Mouse (Mus musculus) lung, embryonic 14.5 days (tissue): Measurements from ENCODE around the gene Cxcl9. TPM values are rescaled to one million over a fixed set of nuclear protein-coding genes. Genes with fewer than 3 reads are reported as not detected.
A peak's percentile ranks its signal among the peaks of the same experiment; 100 is the strongest.

Source experiments
- ATAC-seq: fragments of 200-750 bp; cut with Nextera tagmentation; 2 replicates; pipeline ENCODE4 v1.8.0; 2017; ENCODE audit warnings: mild to moderate bottlenecking, moderate TSS enrichment, moderate library complexity; ENCODE audit not compliant: insufficient read depth
- DNase-seq: peaks from one replicate; pipeline ENCODE4 v3.0.0-alpha.2; 2015
- H3K27ac ChIP-seq: fragments of 300-500 bp; sonication (generic); 2 replicates; pipeline ENCODE4 v1.5.1; 2014; ENCODE audit warnings: low read depth, mild to moderate bottlenecking, moderate library complexity
- H3K27me3 ChIP-seq: fragments of 300-500 bp; sonication (generic); 2 replicates; pipeline ENCODE4 v1.6.1; 2014; ENCODE audit warnings: low read length, control low read depth; ENCODE audit not compliant: insufficient read depth
- H3K36me3 ChIP-seq: fragments of 300-500 bp; sonication (generic); 2 replicates; pipeline ENCODE4 v1.6.1; 2014; ENCODE audit warnings: control low read depth; ENCODE audit not compliant: insufficient read depth
- H3K4me1 ChIP-seq: fragments of 300-500 bp; sonication (generic); 2 replicates; pipeline ENCODE4 v1.6.1; 2014; ENCODE audit warnings: antibody characterized with exemption, control low read depth; ENCODE audit not compliant: insufficient read depth
- H3K4me2 ChIP-seq: fragments of 300-500 bp; sonication (generic); 2 replicates; pipeline ENCODE4 v1.6.1; 2014; ENCODE audit warnings: mild to moderate bottlenecking
- H3K4me3 ChIP-seq: fragments of 300-500 bp; sonication (generic); 2 replicates; pipeline ENCODE4 v1.5.1; 2014; ENCODE audit warnings: low read depth, low read length
- H3K9ac ChIP-seq: fragments of 300-500 bp; sonication (generic); 2 replicates; pipeline ENCODE4 v1.6.1; 2014
- H3K9me3 ChIP-seq: fragments of 300-500 bp; sonication (generic); 2 replicates; pipeline ENCODE4 v1.6.1; 2016; ENCODE audit warnings: low read depth, low read length, control low read depth
- CTCF ChIP-seq: IDR thresholded peaks from 2 replicates; pipeline ENCODE4 v1.5.1; 2016; ENCODE audit warnings: antibody characterized with exemption, low read depth
- WGBS: fragments of 180-500 bp; shearing (Covaris S2); extraction: QIAGEN DNeasy Blood & Tissue Kit; methylation state at CpG from one replicate; pipeline ENCODE4 v1.1.7; 2014; 5-methylcytosine and 5-hydroxymethylcytosine counted together
- polyA plus RNA-seq: library from polyadenylated mRNA; unstranded; fragments of >200 nt; fragmentation: Nextera tagmentation; extraction: Ambion mirVana; gene quantifications from 2 replicates; pipeline ENCODE4 v1.2.1, GENCODE M21; 2014

The Cxcl9 gene
- polyA plus RNA-seq, 1 experiment from 2014 or later = not detected

DNA sequence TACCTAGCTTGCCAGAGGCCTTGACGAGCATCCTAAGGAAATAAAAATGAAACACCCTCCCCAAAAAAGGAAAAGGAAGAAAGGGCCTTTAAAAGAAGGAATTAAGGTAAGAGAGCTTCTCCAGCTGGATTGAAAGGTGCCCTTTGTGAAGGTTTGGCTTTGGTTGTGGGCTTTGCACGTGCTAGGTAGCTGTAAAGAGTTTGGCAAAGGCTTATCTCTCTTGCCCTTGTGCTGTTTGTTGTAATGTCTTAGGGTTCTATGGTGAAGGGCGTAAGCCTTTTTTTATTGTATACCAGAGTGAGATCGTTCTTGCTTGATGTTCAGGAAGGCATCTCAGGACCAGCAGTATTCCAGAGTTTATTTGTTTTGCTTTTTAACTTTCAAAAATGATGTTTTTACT lies 12.7 kb upstream of the Cxcl9 start:
- no peak overlapping the region for H3K4me2 ChIP-seq
- H3K4me1 ChIP-seq = no peaks in the 10 kb centered on the region
- no peak for TF ChIP-seq CTCF
- no peaks in the 10 kb centered on the region for H3K9me3 ChIP-seq
- 64% methylated on average over 4 of the region's 4 CpGs for WGBS
- H3K4me3 ChIP-seq = no peak overlapping the region
- no peak overlapping the region for H3K9ac ChIP-seq
- H3K27me3 ChIP-seq = no peaks in the 10 kb centered on the region
- no peaks in the 10 kb centered on the region for H3K36me3 ChIP-seq
- no peak for DNase-seq
- no peak for ATAC-seq
- no peak overlapping the region for H3K27ac ChIP-seq

DNA sequence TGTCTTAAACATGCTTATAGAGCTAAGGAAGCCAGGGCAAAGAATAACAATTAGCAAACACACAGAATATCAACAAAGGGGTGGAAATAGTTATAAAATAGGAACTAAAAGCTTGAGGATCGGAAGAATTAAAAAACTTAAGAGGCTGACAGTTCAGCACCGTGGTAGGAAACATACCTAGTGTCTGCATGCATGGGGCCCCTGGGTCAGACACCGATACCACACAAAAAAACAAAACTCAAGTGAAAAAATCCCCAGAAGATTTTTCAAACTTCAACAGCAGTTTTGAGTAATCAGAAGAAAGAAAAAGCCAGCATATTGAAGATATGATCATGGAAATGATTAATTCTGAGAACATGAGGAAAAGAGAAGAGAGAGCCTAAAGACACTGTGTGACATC lies 8.9 kb upstream of the Cxcl9 start:
- Histone ChIP-seq H3K27me3 (no peaks in the 10 kb centered on the region), H3K4me1 (0 out of 2 replicates have a peak, but pooled peaks cover 2% of the 10 kb centered on the region), H3K4me2 (no peak overlapping the region), H3K9me3 (no peaks in the 10 kb centered on the region), H3K27ac (no peak overlapping the region), H3K9ac (no peak overlapping the region), H3K36me3 (no peaks in the 10 kb centered on the region), H3K4me3 (no peak overlapping the region)
- no peak for DNase-seq
- 71% methylated on average over 3 of the region's 3 CpGs for WGBS
- ATAC-seq = no peak
- no peak for TF ChIP-seq CTCF

DNA sequence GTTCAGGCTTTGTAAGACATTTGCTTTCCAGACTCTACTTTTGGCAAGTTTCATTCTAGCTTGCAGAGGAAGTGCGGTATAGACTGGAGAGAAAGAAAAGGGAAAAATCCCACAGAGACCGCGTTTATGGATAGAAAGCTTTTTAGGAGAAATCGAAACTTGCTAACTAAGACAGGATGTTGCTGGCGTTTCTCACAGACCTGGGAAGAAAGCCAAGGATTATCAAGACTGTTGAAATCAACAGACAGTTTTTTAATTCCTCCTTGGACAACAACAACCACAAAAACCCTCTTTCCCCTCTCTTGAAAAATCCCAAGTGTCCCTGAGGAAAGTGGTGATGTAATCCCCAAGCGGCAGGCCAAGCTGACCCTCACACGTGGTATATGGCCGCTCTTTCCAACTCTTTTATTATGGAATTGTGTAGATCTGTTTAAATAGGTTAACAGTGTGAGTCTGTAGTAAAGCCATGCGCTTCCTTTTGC lies 4.5 kb upstream of the Cxcl9 start:
- 36% methylated on average over 9 of the region's 9 CpGs for WGBS
- ATAC-seq (peak; percentile 88), DNase-seq (peak; percentile 87)
- Histone ChIP-seq H3K9ac (no peak overlapping the region), H3K4me1 (0 out of 2 replicates have a peak, but pooled peaks cover 2% of the 10 kb centered on the region), H3K27me3 (no peaks in the 10 kb centered on the region), H3K36me3 (no peaks in the 10 kb centered on the region), H3K4me2 (peak overlapping the region; percentile 44; the same call in 1 of the 2 replicates), H3K27ac (peak overlapping the region; percentile 90), H3K9me3 (no peaks in the 10 kb centered on the region), H3K4me3 (no peak overlapping the region)
- TF ChIP-seq CTCF = no peak

DNA sequence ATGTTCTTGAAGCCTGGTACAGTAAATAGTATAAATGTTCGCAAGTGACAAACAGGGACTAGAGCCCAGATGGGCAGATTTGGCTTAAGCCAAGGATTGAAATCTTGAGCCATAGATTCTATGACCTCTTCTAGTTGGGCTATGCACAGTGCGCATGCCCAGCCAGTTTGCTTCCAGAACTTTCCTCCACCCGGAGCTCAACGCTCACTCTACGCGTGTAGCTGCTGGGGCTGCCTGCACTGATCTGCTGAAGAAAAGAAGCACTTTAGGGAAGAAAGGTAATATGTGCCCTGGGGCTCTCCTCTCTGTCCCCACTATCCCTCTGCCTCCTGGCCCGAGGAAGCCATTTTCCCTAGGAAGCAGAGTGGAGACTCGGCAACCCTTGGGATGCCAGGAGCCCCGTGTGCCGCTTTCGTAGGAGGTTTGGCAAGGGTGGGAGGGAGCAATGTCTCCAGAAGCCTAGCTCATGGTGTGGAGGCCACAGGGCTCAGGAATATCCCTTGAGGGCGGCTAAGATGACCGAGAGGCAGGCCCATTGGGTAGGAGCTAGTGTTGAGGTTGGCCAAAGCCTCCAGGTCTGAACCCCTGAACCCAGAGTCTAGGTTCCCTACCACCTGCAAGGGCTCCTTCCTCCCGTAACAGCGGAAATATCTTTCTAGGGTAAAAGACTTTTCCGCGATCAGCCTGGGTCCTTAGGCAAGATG lies 3.9 kb upstream of the Cxcl9 start, which contains the start of gene Art3:
Gene Art3 (plus strand): TSS at position 193 of the 704 bp plus-strand sequence.
- 0 out of 2 replicates have a peak, but pooled peaks cover 2% of the 10 kb centered on the region for H3K4me1 ChIP-seq
- no peak for TF ChIP-seq CTCF
- H3K4me2 ChIP-seq = peak within 1 kb of the TSS; percentile 44; the same call in 1 of the 2 replicates
- DNase-seq (no peak), ATAC-seq (peak; percentile 38; the same call in 1 of the 2 replicates)
- 89% methylated on average over 17 of the region's 17 CpGs for WGBS
- H3K9ac ChIP-seq = no peak within 1 kb of the TSS
- no peaks in the 10 kb centered on the region for H3K27me3 ChIP-seq
- H3K27ac ChIP-seq = peak within 1 kb of the TSS; percentile 90
- H3K4me3 ChIP-seq = no peak within 1 kb of the TSS
- H3K9me3 ChIP-seq = no peaks in the 10 kb centered on the region
- no peaks in the 10 kb centered on the region for H3K36me3 ChIP-seq

GRCm38 (mm10) chr5:92331122-92331521 lies 3.2 kb upstream of the Cxcl9 start:
- no peak for DNase-seq
- ATAC-seq = no peak
- Histone ChIP-seq H3K9me3 (no peaks in the 10 kb centered on the region), H3K4me2 (no peak overlapping the region), H3K4me3 (no peak overlapping the region), H3K4me1 (0 out of 2 replicates have a peak, but pooled peaks cover 2% of the 10 kb centered on the region), H3K36me3 (no peaks in the 10 kb centered on the region), H3K9ac (no peak overlapping the region), H3K27ac (no peak overlapping the region), H3K27me3 (no peaks in the 10 kb centered on the region)
- no peak for TF ChIP-seq CTCF
- WGBS = 81% methylated on average over 12 of the region's 12 CpGs

GRCm38 (mm10) chr5:92327367-92327766 lies 512 bp downstream of the Cxcl9 start:
- H3K4me3 ChIP-seq = no peak overlapping the region
- ATAC-seq = no peak
- DNase-seq = no peak
- no peak overlapping the region for H3K9ac ChIP-seq
- no peak overlapping the region for H3K4me2 ChIP-seq
- H3K9me3 ChIP-seq = no peaks in the 10 kb centered on the region
- H3K36me3 ChIP-seq = no peaks in the 10 kb centered on the region
- H3K4me1 ChIP-seq = peaks cover 10% of the 10 kb centered on the region; the same call in 1 of the 2 replicates
- H3K27me3 ChIP-seq = no peaks in the 10 kb centered on the region
- no peak for TF ChIP-seq CTCF
- no peak overlapping the region for H3K27ac ChIP-seq
- WGBS = 67% methylated on average over 6 of the region's 6 CpGs

- 0 out of 2 replicates have a peak overlapping the region, but pooled peaks have one; percentile 42 for H3K27ac ChIP-seq
- DNase-seq = peak; percentile 90
- WGBS = 46% methylated on average over 5 of the region's 5 CpGs
Observed at GRCm38 (mm10) chr5:92323264-92323663, 4.6 kb downstream of the Cxcl9 start.

More at GRCm38 (mm10) chr5:92323264-92323663, 4.6 kb downstream of the Cxcl9 start:
- peak; percentile 94 for ATAC-seq
- no peaks in the 10 kb centered on the region for H3K36me3 ChIP-seq
- H3K4me2 ChIP-seq = no peak overlapping the region
- H3K27me3 ChIP-seq = no peaks in the 10 kb centered on the region
- no peak overlapping the region for H3K9ac ChIP-seq
- no peaks in the 10 kb centered on the region for H3K9me3 ChIP-seq
- H3K4me3 ChIP-seq = no peak overlapping the region
- peaks cover 7% of the 10 kb centered on the region; the same call in 1 of the 2 replicates for H3K4me1 ChIP-seq
- no peak for TF ChIP-seq CTCF
